Mouse (Mus musculus): ENCODE data around the gene Prkd3.

DNA sequence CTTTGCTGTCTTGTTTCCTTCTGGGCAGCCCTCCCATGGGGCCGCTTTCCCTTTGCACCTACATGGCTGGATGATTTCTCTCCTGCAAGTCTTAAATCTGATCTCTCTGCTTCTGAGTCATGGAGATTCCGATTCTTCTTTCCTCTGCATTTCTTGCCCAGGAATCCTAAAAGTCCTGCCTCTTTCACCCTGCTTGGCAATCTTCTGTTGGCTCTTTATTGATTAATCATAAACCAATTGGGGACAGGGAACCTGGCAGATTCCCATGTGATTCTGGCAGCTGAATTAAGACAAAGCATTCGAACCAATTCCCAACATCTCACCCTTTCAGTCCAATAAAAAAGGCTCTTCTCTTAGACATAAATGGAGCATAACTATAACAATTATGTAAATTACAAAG, 8.6 kb upstream of the Prkd3 start:
- no peak for TF ChIP-seq TAL1 (conservative IDR thresholded peaks at IDR 0.05; ENCODE audit: low read depth, low read length)
- TF ChIP-seq CTCF (IDR thresholded peaks at IDR 0.05; ENCODE audit: low read depth, low read length) = no peak
- TF ChIP-seq GATA1 (IDR thresholded peaks at IDR 0.05; ENCODE audit: borderline replicate concordance, low read length) = no peak
